Mouse (Mus musculus) neural tube, embryonic 13.5 days (tissue): ENCODE measurements around the gene Hcfc1r1. TPM values are rescaled to one million over a fixed set of nuclear protein-coding genes. Genes with fewer than 3 reads are reported as not detected.

Source experiments
- ATAC-seq: fragments of 200-750 bp; cut with Nextera tagmentation; 2 replicates; pipeline ENCODE4 v1.8.0; 2017; ENCODE audit warnings: low read depth, mild to moderate bottlenecking, moderate TSS enrichment, moderate library complexity
- H3K27ac ChIP-seq: fragments of 300-500 bp; sonication (generic); replicated peaks from 2 replicates; pipeline ENCODE4 v1.5.1; 2015; ENCODE audit warnings: moderate library complexity, mild to moderate bottlenecking, inconsistent platforms
- H3K27me3 ChIP-seq: fragments of 300-500 bp; sonication (generic); 2 replicates; pipeline ENCODE4 v1.6.1; 2015; ENCODE audit warnings: mild to moderate bottlenecking, inconsistent platforms
- H3K36me3 ChIP-seq: fragments of 300-500 bp; sonication (generic); 2 replicates; pipeline ENCODE4 v1.6.1; 2015; ENCODE audit warnings: mild to moderate bottlenecking, inconsistent platforms
- H3K4me1 ChIP-seq: fragments of 300-500 bp; sonication (generic); replicated peaks from 2 replicates; pipeline ENCODE4 v1.6.1; 2015; ENCODE audit warnings: inconsistent platforms
- H3K4me2 ChIP-seq: fragments of 300-500 bp; sonication (generic); 2 replicates; pipeline ENCODE4 v1.6.1; 2015; ENCODE audit warnings: inconsistent platforms, mild to moderate bottlenecking, moderate library complexity
- H3K4me3 ChIP-seq: fragments of 300-500 bp; sonication (generic); 2 replicates; pipeline ENCODE4 v1.5.1; 2015; ENCODE audit warnings: mild to moderate bottlenecking, inconsistent platforms
- H3K9ac ChIP-seq: fragments of 300-500 bp; sonication (generic); 2 replicates; pipeline ENCODE4 v1.6.1; 2015; ENCODE audit warnings: moderate library complexity, mild to moderate bottlenecking, inconsistent platforms
- H3K9me3 ChIP-seq: fragments of 300-500 bp; sonication (generic); 2 replicates; pipeline ENCODE4 v1.6.1; 2016; ENCODE audit warnings: inconsistent platforms
- WGBS: fragments of 180-500 bp; shearing (Covaris S2); methylation state at CpG from one replicate; pipeline ENCODE4 v1.1.7; 2015; 5-methylcytosine and 5-hydroxymethylcytosine counted together
- polyA plus RNA-seq: library from polyadenylated mRNA; unstranded; fragments of >200 nt; fragmentation: Nextera tagmentation; extraction: Ambion mirVana; gene quantifications from 2 replicates; pipeline ENCODE4 v1.2.1, GENCODE M21; 2015

Hcfc1r1 gene
- polyA plus RNA-seq, 1 experiment from 2014 or later, result 132 TPM

DNA sequence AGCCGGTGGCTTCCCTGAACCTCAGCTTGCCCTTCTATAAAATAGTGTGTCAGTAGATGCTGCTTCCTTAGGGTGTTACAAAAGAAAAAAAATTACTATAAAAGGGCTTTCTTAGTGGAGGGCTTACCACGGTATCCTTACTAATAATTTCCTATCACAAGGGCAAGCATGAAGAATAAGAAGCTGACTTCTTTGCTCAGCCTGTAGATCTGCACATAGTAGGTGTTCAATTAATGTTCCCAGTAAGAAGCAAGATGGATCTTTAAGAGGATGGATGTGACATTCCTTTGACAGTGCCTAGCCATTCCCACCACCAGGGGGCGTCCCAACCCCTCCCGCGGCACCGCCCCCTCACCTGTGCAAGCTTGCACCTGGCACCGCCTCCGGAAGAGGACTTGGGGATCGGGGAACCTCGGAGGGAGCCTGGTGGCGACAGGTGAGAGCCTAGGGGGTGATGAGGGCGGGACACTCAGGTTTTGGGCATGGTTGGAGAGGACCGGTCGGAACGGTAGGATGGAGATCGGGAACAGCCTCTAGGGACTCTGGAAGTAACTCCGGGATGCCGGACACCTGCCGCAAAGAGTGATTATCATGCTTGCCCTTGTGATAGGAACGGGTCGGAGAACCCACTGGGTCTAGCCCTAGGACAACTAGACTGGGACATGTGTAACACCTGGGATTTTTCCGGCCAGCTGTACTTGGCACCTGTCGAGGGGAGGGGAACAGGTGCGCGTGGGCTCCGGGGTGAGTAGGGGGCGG lies 13.1 kb upstream of the Hcfc1r1 start, which contains the start of gene Bicdl2:
Bicdl2 (plus strand) TSS at position 390 of the 759 bp plus-strand sequence.
- H3K27me3 ChIP-seq, result peaks cover 54% of the 10 kb centered on the region
- WGBS, result 6% methylated on average over 27 of the region's 27 CpGs
- H3K9me3 ChIP-seq, result no peaks in the 10 kb centered on the region

DNA sequence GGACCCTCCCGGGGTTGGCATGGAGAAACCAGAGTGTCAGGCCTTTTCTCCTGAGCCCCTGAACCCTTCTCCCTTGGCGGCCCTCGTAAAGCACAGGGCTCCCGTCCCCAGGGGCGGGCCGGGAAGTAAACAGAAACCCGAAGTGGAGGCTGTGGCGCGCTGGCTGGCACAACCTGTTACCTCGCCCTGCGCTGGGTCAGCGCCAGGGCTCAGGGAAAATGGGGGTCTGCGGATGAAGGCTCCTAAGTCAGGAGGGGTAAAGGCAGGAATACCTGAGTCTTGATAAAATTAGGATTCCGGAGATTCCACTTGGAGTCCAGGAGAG lies 12.6 kb upstream of the Hcfc1r1 start:
- peaks cover 8% of the 10 kb centered on the region for H3K4me1 ChIP-seq
- H3K27me3 ChIP-seq, result peaks cover 54% of the 10 kb centered on the region
- H3K9me3 ChIP-seq, result no peaks in the 10 kb centered on the region
- no peak overlapping the region for H3K4me3 ChIP-seq
- H3K36me3 ChIP-seq, result no peaks in the 10 kb centered on the region
- H3K27ac ChIP-seq, result no peak overlapping the region
- no peak overlapping the region for H3K9ac ChIP-seq
- ATAC-seq, result no peak
- no peak overlapping the region for H3K4me2 ChIP-seq
- WGBS, result 3% methylated on average over 14 of the region's 14 CpGs

More for the DNA sequence above, 13.1 kb upstream of the Hcfc1r1 start, which contains the start of gene Bicdl2:
- Histone ChIP-seq H3K4me1 (peaks cover 8% of the 10 kb centered on the region), H3K9ac (no peak within 1 kb of the TSS), H3K27ac (no peak within 1 kb of the TSS), H3K4me2 (no peak within 1 kb of the TSS), H3K4me3 (no peak within 1 kb of the TSS), H3K36me3 (no peaks in the 10 kb centered on the region)
- no peak for ATAC-seq

DNA sequence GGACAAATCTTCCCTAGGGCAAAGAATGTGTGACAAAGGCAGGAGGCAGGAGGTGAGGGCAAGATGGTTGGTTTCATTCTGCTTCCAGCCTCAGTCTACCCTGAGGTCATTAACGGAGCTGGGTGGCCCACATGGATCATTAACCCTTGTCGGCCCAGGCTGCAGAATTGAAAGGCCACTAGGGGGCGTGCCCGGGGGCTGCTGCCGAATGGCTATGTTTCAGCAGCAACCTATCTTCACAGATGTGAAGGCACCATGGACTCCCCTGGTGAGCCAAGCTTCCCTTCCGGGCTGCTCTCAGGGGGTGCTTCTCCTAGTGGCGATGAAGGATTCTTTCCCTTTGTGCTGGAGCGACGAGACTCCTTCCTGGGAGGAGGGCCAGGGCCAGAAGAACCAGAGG lies 11.9 kb upstream of the Hcfc1r1 start:
- Histone ChIP-seq H3K36me3 (peaks cover 7% of the 10 kb centered on the region; the same call in 1 of the 2 replicates), H3K9ac (no peak overlapping the region), H3K4me1 (peaks cover 8% of the 10 kb centered on the region), H3K4me3 (no peak overlapping the region), H3K27ac (no peak overlapping the region), H3K4me2 (no peak overlapping the region), H3K27me3 (peaks cover 52% of the 10 kb centered on the region), H3K9me3 (no peaks in the 10 kb centered on the region)
- ATAC-seq, result no peak
- 1% methylated on average over 9 of the region's 9 CpGs for whole genome bisulfite sequencing

DNA sequence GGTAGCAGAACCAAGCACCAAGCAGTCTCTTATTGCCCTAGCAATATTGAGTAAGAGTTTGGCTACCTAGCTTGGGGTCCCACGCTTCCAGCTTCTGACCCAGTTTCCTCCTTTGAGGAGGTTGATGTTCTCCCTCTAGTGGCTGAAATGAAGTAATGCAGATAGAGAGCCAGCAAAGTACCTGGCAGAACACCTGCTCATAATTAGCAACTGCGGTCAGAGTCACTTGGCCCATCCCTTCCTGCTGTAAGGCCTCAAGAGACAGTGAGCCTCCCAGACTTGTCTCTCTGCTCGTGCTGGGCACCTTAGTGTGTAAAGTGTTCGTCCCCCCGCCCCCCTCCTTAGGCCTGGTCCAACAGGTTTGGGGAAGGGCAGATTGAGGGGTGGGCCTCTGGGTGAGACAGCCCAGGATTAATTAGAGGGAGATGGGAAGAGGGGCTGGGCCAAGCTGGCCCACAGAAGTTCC lies 8.8 kb upstream of the Hcfc1r1 start:
- WGBS, result 10% methylated on average over 5 of the region's 5 CpGs
- H3K4me3 ChIP-seq, result no peak overlapping the region
- peaks cover 41% of the 10 kb centered on the region for H3K27me3 ChIP-seq
- H3K27ac ChIP-seq, result no peak overlapping the region
- no peak overlapping the region for H3K4me2 ChIP-seq
- H3K9ac ChIP-seq, result no peak overlapping the region
- ATAC-seq, result peak; percentile 33; the same call in 1 of the 2 replicates
- H3K36me3 ChIP-seq, result peaks cover 36% of the 10 kb centered on the region
- peaks cover 8% of the 10 kb centered on the region for H3K4me1 ChIP-seq
- no peaks in the 10 kb centered on the region for H3K9me3 ChIP-seq

DNA sequence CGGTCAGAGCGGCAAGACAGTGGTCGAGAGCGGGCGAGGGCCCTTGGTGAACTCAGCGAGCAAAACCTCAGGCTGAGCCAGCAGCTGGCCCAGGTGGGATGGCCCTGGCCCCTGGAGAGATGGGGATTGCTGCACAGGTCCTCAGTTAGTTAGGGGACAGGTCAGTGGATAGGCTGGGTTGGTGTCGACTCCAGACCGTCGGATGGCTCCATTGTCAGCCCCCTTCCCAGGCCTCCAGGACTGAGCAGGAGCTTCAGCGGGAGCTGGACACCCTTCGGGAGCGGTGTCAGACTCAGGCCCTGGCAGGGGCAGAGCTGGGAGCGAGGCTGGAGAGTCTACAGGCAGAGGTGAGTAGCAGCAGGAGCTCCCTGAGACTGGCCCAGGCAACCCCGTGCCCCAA lies 7.9 kb upstream of the Hcfc1r1 start:
- whole genome bisulfite sequencing, result 88% methylated on average over 14 of the region's 14 CpGs
- H3K4me2 ChIP-seq, result no peak overlapping the region
- H3K36me3 ChIP-seq, result peaks cover 46% of the 10 kb centered on the region
- H3K4me3 ChIP-seq, result no peak overlapping the region
- no peak overlapping the region for H3K27ac ChIP-seq
- peaks cover 5% of the 10 kb centered on the region for H3K4me1 ChIP-seq
- H3K9me3 ChIP-seq, result no peaks in the 10 kb centered on the region
- peaks cover 32% of the 10 kb centered on the region for H3K27me3 ChIP-seq
- ATAC-seq, result no peak
- H3K9ac ChIP-seq, result no peak overlapping the region

DNA sequence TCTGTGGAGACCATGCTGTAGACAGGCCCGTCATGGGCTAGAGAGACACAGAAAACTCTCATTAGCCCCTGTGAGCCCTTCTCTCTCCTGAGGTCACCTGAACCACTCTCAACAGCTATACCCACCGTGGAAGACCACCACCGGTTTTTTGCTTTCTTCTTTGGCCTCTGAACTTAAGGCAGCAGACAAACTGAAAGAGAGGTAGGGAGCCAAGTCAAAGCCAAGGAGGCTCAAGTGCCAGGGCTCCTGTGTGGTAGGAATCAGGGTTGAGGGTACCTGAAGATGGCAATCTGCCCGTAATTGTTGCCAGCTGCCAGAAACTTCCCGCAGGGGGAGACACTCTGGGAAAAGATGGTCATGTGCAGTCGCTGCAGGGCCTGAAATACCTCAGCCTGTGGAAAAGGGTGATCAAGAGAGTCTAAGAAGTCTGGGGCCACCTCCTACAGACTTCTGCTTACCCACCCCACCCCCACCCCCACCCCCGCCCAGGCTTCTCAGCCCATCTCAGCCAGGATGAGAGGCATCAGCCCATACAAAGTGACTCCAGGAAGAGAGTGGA lies 2.8 kb upstream of the Hcfc1r1 start:
- Histone ChIP-seq H3K4me3 (no peak overlapping the region), H3K9ac (no peak overlapping the region), H3K27me3 (peaks cover 15% of the 10 kb centered on the region), H3K9me3 (no peaks in the 10 kb centered on the region), H3K36me3 (peaks cover 48% of the 10 kb centered on the region), H3K27ac (no peak overlapping the region), H3K4me2 (no peak overlapping the region), H3K4me1 (peaks cover 33% of the 10 kb centered on the region)
- 91% methylated on average over 7 of the region's 7 CpGs for WGBS
- ATAC-seq, result no peak

DNA sequence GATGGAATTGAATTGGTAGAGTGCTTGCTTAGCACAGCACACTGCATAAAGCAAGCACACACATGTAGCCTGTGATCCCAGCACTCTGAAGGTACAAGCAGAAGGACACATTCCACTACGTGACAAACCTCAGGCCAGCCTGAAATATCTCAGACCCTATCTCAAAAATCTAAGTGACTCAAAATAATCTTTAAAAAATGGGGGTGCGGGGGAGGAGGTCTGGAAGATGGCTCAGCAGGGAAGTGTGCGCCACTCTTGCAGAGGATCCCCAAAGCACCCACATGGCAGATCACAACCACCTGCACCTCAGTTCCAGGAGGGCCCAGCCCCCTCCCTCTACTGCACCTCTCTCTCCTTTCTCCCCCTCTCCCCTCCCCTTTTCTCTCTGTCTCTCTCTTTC lies 1.9 kb upstream of the Hcfc1r1 start:
- Histone ChIP-seq H3K9ac (no peak overlapping the region), H3K4me2 (no peak overlapping the region), H3K27ac (no peak overlapping the region), H3K27me3 (peaks cover 24% of the 10 kb centered on the region), H3K9me3 (no peaks in the 10 kb centered on the region), H3K36me3 (peaks cover 41% of the 10 kb centered on the region), H3K4me3 (no peak overlapping the region), H3K4me1 (peaks cover 42% of the 10 kb centered on the region)
- WGBS, result 96% methylated on average over 3 of the region's 3 CpGs
- no peak for ATAC-seq

DNA sequence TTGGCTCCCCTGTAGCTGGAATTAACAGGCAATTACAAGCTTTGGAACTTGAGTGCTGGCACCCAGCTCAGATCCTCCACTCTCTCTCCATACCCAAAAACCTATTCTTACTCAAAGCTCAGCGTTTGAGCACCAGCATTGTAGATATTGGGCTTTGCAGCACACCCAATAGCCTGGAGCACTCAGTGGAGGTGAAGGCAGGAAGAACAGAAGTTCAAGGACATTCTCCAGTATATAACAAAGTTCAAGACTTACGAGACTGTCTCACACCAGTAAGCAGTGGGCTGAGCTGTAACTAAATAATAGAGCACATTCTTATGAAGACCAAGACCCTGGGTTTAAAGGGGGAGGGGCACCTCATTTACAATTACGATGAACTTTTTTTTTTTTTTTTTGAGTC lies 635 bp upstream of the Hcfc1r1 start:
- 68% methylated on average over 3 of the region's 3 CpGs for WGBS
- Histone ChIP-seq H3K4me2 (peak overlapping the region; percentile 88), H3K9me3 (no peaks in the 10 kb centered on the region), H3K36me3 (peaks cover 29% of the 10 kb centered on the region), H3K4me3 (peak overlapping the region; percentile 59), H3K4me1 (peaks cover 54% of the 10 kb centered on the region), H3K27me3 (peaks cover 34% of the 10 kb centered on the region), H3K27ac (no peak overlapping the region), H3K9ac (peak overlapping the region; percentile 84; the same call in 1 of the 2 replicates)
- ATAC-seq, result 0 out of 2 replicates have a peak, but pooled peaks have one; percentile 0

DNA sequence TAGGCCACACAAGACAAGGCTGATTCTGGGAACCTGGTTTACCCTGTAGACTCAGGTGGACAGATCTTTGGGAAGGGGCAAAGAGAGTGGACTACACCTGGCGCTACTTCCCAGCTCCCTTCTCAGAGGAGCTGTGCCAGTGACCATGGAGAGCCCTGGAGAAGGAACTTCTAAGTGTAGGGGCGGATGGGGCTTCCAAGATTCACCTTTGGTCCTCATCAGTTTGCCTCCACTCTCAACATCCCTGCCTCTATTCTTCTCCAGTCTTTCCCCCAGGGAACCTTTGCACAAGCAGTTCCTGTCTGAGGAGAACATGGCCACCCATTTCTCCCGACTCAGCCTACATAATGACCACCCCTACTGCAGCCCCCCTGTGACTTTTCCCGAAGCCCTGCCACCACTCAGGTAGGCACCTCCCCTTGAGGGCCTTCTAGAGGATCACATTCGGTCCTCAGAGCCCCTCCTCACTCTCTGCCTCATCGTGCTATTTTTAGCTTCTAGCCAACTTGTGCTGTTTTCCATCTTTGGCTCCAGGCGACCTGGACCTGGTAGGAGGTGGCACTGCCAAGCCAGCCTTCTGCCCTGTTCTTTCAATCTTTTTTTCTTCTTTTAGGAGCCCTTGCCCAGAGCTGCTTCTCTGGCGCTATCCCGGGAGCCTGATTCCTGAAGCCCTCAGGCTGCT lies 1.0 kb downstream of the Hcfc1r1 start:
- Histone ChIP-seq H3K9ac (peak overlapping the region; percentile 84), H3K36me3 (peaks cover 13% of the 10 kb centered on the region), H3K27ac (no peak overlapping the region), H3K4me1 (peaks cover 58% of the 10 kb centered on the region), H3K4me3 (peak overlapping the region; percentile 59), H3K9me3 (no peaks in the 10 kb centered on the region), H3K27me3 (peaks cover 51% of the 10 kb centered on the region), H3K4me2 (peak overlapping the region; percentile 88)
- WGBS, result 42% methylated on average over 9 of the region's 9 CpGs
- no peak for ATAC-seq

DNA sequence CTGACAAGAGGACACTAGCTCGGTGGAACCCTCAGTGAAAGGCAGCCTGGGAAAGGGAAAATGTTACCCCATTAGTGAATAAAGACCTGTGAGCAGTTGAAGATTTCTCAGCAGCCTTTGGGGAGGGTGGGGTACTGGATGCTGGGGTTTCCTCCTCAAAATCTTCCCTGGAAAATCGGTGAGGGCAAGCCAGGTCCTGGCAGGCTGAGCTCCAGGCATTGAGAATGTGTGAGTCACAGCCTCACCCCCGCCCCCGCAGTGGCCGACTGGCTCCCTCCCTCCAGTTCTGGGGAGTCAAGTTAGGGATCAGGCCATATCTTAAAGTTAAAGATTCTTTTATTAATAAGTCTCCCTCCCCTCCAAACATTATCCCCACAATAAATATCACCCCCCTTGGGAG lies 1.7 kb downstream of the Hcfc1r1 start:
- H3K9ac ChIP-seq, result 0 out of 2 replicates have a peak overlapping the region, but pooled peaks have one; percentile 17
- H3K27me3 ChIP-seq, result peaks cover 58% of the 10 kb centered on the region
- H3K4me1 ChIP-seq, result peaks cover 60% of the 10 kb centered on the region
- peaks cover 6% of the 10 kb centered on the region for H3K36me3 ChIP-seq
- WGBS, result 41% methylated on average over 5 of the region's 5 CpGs
- no peaks in the 10 kb centered on the region for H3K9me3 ChIP-seq
- H3K27ac ChIP-seq, result no peak overlapping the region
- H3K4me2 ChIP-seq, result peak overlapping the region; percentile 88
- no peak overlapping the region for H3K4me3 ChIP-seq
- no peak for ATAC-seq

DNA sequence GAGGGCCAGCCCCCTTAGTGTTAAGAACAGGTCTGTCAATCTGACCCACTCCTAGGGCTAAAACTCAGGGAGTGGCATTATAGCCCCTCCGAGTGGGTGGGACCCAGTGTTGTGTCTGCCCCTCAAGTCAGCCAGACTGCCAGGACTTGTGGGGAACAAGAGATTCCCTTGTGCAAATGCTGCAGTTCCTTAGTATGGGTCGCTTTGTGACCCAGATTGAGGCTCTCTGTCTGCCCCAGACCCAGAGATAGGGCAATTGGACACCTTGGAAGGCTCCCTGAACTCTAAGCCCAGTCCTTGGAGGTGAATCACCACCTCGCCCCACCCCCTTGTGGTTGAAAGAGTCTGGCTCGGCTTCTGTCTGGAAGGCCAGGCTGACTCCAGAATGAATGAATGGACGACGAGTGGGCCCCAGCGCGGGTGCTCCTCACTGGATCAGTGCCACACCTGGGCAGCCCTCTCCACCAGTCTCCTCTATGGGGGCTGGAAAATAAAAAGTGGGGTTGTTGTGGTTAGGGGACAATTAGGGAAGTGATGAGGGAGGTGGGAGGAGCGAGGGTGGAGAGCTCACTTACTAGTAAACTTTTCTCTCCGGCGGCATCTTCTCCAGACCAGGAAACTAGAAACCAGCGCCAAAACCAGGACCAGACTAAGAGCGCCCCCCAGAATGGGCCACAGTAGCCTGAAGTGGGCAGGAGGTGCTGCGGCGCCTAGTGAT lies 2.3 kb downstream of the Hcfc1r1 start:
- Histone ChIP-seq H3K4me2 (peak overlapping the region; percentile 88), H3K4me3 (peak overlapping the region; percentile 44), H3K27ac (no peak overlapping the region), H3K9me3 (no peaks in the 10 kb centered on the region), H3K36me3 (no peaks in the 10 kb centered on the region), H3K27me3 (peaks cover 64% of the 10 kb centered on the region), H3K4me1 (peaks cover 60% of the 10 kb centered on the region), H3K9ac (no peak overlapping the region; the same call in 1 of the 2 replicates)
- WGBS, result 10% methylated on average over 15 of the region's 15 CpGs
- ATAC-seq, result no peak
